Mouse (Mus musculus) CH12.LX (cell line): ENCODE data around the gene Gm7879. TPM values are rescaled to one million over a fixed set of nuclear protein-coding genes. Genes with fewer than 3 reads are reported as not detected.

Source experiments
- DNase-seq: peaks from one replicate; pipeline ENCODE4 v3.0.0-alpha.2; 2013; ENCODE audit errors: extremely low read depth
- H3K27ac ChIP-seq: 2 replicates; pipeline ENCODE4 v1.5.1; 2012; ENCODE audit warnings: low read depth, mild to moderate bottlenecking, control low read depth, moderate library complexity; ENCODE audit not compliant: insufficient read depth
- H3K27me3 ChIP-seq: replicated peaks from 2 replicates; pipeline ENCODE3; 2012; ENCODE audit warnings: inconsistent platforms
- H3K36me3 ChIP-seq, 2 experiments: replicated peaks in 1 of 2; 2 replicates each; pipeline versions ENCODE3 to v1.6.1; 2012; ENCODE audit warnings: inconsistent platforms in 1 of 2, low read length in 1 of 2, mild to moderate bottlenecking in 1 of 2, mixed read lengths in 1 of 2, moderate library complexity in 1 of 2; ENCODE audit not compliant: control insufficient read depth in 1 of 2, insufficient read depth in 1 of 2
- H3K4me1 ChIP-seq, 2 experiments: 2 replicates each; pipeline ENCODE4 v1.6.1; 2012; ENCODE audit warnings: inconsistent platforms in 1 of 2, moderate library complexity in 1 of 2; ENCODE audit not compliant: insufficient read depth in 2 of 2, control insufficient read depth in 1 of 2
- H3K4me2 ChIP-seq: 2 replicates; pipeline ENCODE4 v1.6.1; 2012; ENCODE audit warnings: low read depth, mild to moderate bottlenecking, control low read depth; ENCODE audit not compliant: poor library complexity, insufficient read depth, severe bottlenecking
- H3K4me3 ChIP-seq, 3 experiments: fragments of 150-350 bp in 1 of 3; sonication (generic) in 1 of 3; replicated peaks in 1 of 3; 2 replicates each; pipeline versions ENCODE3 to v1.5.1; 2011 to 2012; ENCODE audit warnings: low read depth in 2 of 3, low read length in 2 of 3, mild to moderate bottlenecking in 2 of 3, moderate library complexity in 2 of 3, control low read depth in 1 of 3, improper control_type of control experiment in 1 of 3, inconsistent platforms in 1 of 3, mixed read lengths in 1 of 3; ENCODE audit not compliant: poor library complexity in 1 of 3
- H3K79me2 ChIP-seq: replicated peaks from 2 replicates; pipeline ENCODE4 v1.6.1; 2012; ENCODE audit warnings: mild to moderate bottlenecking, moderate library complexity; ENCODE audit not compliant: control insufficient read depth, poor library complexity, insufficient read depth, severe bottlenecking; ENCODE audit errors: extremely low read depth
- H3K9ac ChIP-seq: 2 replicates; pipeline ENCODE4 v1.6.1; 2012; ENCODE audit warnings: low read depth, mild to moderate bottlenecking, control low read depth, moderate library complexity; ENCODE audit not compliant: insufficient read depth
- H3K9me3 ChIP-seq: replicated peaks from 2 replicates; pipeline ENCODE3; 2012; ENCODE audit warnings: low read length, inconsistent platforms, mixed read lengths
- CHD1 ChIP-seq: IDR thresholded peaks from 2 replicates; pipeline ENCODE4 v1.6.1; 2012; ENCODE audit warnings: low read depth, low read length, improper control_type of control experiment, inconsistent platforms
- CHD2 ChIP-seq: IDR thresholded peaks from 2 replicates; pipeline ENCODE4 v1.6.1; 2011; ENCODE audit warnings: low read length, improper control_type of control experiment
- CTCF ChIP-seq, 2 experiments: IDR thresholded peaks in 1 of 2; conservative IDR thresholded peaks in 1 of 2; 2 replicates each; pipeline ENCODE4 v1.5.1; 2011 to 2012; ENCODE audit warnings: low read depth in 2 of 2, low read length in 2 of 2, improper control_type of control experiment in 1 of 2, inconsistent platforms in 1 of 2, mild to moderate bottlenecking in 1 of 2, moderate library complexity in 1 of 2
- E2F4 ChIP-seq: IDR thresholded peaks from 2 replicates; pipeline ENCODE4 v1.6.1; 2011; ENCODE audit warnings: low read depth, low read length, improper control_type of control experiment; ENCODE audit not compliant: insufficient replicate concordance
- ELF1 ChIP-seq: IDR thresholded peaks from 2 replicates; pipeline ENCODE4 v1.6.1; 2014; ENCODE audit warnings: low read depth, mild to moderate bottlenecking, inconsistent platforms, low read length, improper control_type of control experiment
- EP300 ChIP-seq: IDR thresholded peaks from 2 replicates; pipeline ENCODE4 v1.6.1; 2011; ENCODE audit warnings: low read length, improper control_type of control experiment
- ETS1 ChIP-seq: conservative IDR thresholded peaks from 2 replicates; pipeline ENCODE4 v1.6.1; 2012; ENCODE audit warnings: low read depth, mild to moderate bottlenecking, inconsistent platforms, low read length, improper control_type of control experiment, moderate library complexity
- GABPA ChIP-seq: IDR thresholded peaks from 2 replicates; pipeline ENCODE4 v1.6.1; 2012; ENCODE audit warnings: low read depth, low read length, improper control_type of control experiment, inconsistent platforms; ENCODE audit not compliant: insufficient replicate concordance
- HCFC1 ChIP-seq: IDR thresholded peaks from 2 replicates; pipeline ENCODE4 v1.6.1; 2012; ENCODE audit warnings: low read depth, mild to moderate bottlenecking, inconsistent platforms, low read length, improper control_type of control experiment
- IRF4 ChIP-seq: IDR thresholded peaks from 2 replicates; pipeline ENCODE4 v1.6.1; 2014; ENCODE audit warnings: low read depth, mild to moderate bottlenecking, inconsistent platforms, low read length, improper control_type of control experiment
- JUN ChIP-seq: IDR thresholded peaks from 2 replicates; pipeline ENCODE4 v1.6.1; 2011; ENCODE audit warnings: low read depth, mild to moderate bottlenecking, low read length, improper control_type of control experiment, moderate library complexity; ENCODE audit not compliant: insufficient read depth
- JUND ChIP-seq: conservative IDR thresholded peaks from 2 replicates; pipeline ENCODE4 v1.6.1; 2011; ENCODE audit warnings: low read depth, low read length, improper control_type of control experiment
- KAT2A ChIP-seq: IDR thresholded peaks from 2 replicates; pipeline ENCODE4 v1.6.1; 2012; ENCODE audit warnings: low read length, improper control_type of control experiment, inconsistent platforms; ENCODE audit not compliant: insufficient replicate concordance
- MAFK ChIP-seq: IDR thresholded peaks from 2 replicates; pipeline ENCODE4 v1.6.1; 2011; ENCODE audit warnings: low read length, improper control_type of control experiment; ENCODE audit not compliant: insufficient replicate concordance
- MAX ChIP-seq: IDR thresholded peaks from 2 replicates; pipeline ENCODE4 v1.6.1; 2011; ENCODE audit warnings: low read length, improper control_type of control experiment
- MAZ ChIP-seq: IDR thresholded peaks from 2 replicates; pipeline ENCODE4 v1.6.1; 2012; ENCODE audit warnings: low read depth, mild to moderate bottlenecking, inconsistent platforms, low read length, improper control_type of control experiment, moderate library complexity
- MEF2A ChIP-seq: IDR thresholded peaks from 2 replicates; pipeline ENCODE4 v1.6.1; 2014; ENCODE audit warnings: low read depth, mild to moderate bottlenecking, inconsistent platforms, low read length, improper control_type of control experiment, borderline replicate concordance
- NELFE ChIP-seq: IDR thresholded peaks from 2 replicates; pipeline ENCODE4 v1.6.1; 2011; ENCODE audit warnings: low read depth, low read length, improper control_type of control experiment
- NRF1 ChIP-seq: IDR thresholded peaks from 2 replicates; pipeline ENCODE4 v1.6.1; 2014; ENCODE audit warnings: low read depth, mild to moderate bottlenecking, inconsistent platforms, low read length, improper control_type of control experiment, moderate library complexity
- POLR2A ChIP-seq: IDR thresholded peaks from 2 replicates; pipeline ENCODE4 v1.6.1; 2011; ENCODE audit warnings: low read depth, mild to moderate bottlenecking, improper control_type of control experiment, low read length
- POLR2AphosphoS2 ChIP-seq: IDR thresholded peaks from 2 replicates; pipeline ENCODE4 v1.6.1; 2011; ENCODE audit warnings: low read depth, low read length, improper control_type of control experiment
- RAD21 ChIP-seq: IDR thresholded peaks from 2 replicates; pipeline ENCODE4 v1.6.1; 2011; ENCODE audit warnings: low read depth, mild to moderate bottlenecking, low read length, improper control_type of control experiment, moderate library complexity
- RCOR1 ChIP-seq: conservative IDR thresholded peaks from 2 replicates; pipeline ENCODE4 v1.6.1; 2012; ENCODE audit warnings: low read depth, mild to moderate bottlenecking, inconsistent platforms, low read length, improper control_type of control experiment
- SIN3A ChIP-seq: IDR thresholded peaks from 2 replicates; pipeline ENCODE4 v1.6.1; 2012; ENCODE audit warnings: low read length, improper control_type of control experiment, inconsistent platforms
- SMC3 ChIP-seq: IDR thresholded peaks from 2 replicates; pipeline ENCODE4 v1.6.1; 2011; ENCODE audit warnings: low read depth, low read length, improper control_type of control experiment
- TBP ChIP-seq: conservative IDR thresholded peaks from 2 replicates; pipeline ENCODE4 v1.6.1; 2011; ENCODE audit warnings: low read depth, low read length, improper control_type of control experiment
- TCF12 ChIP-seq: IDR thresholded peaks from 2 replicates; pipeline ENCODE4 v1.6.1; 2014; ENCODE audit warnings: low read depth, mild to moderate bottlenecking, inconsistent platforms, low read length, improper control_type of control experiment
- UBTF ChIP-seq: IDR thresholded peaks from 2 replicates; pipeline ENCODE4 v1.6.1; 2012; ENCODE audit warnings: low read depth, mild to moderate bottlenecking, inconsistent platforms, low read length, improper control_type of control experiment, moderate library complexity
- USF1 ChIP-seq: IDR thresholded peaks from 2 replicates; pipeline ENCODE4 v1.6.1; 2014; ENCODE audit warnings: low read depth, mild to moderate bottlenecking, inconsistent platforms, low read length, improper control_type of control experiment
- ZKSCAN1 ChIP-seq: IDR thresholded peaks from 2 replicates; pipeline ENCODE4 v1.6.1; 2012; ENCODE audit warnings: low read depth, inconsistent platforms, low read length, improper control_type of control experiment, borderline replicate concordance
- ZMIZ1 ChIP-seq: IDR thresholded peaks from 2 replicates; pipeline ENCODE4 v1.6.1; 2012; ENCODE audit warnings: low read depth, mild to moderate bottlenecking, inconsistent platforms, low read length, improper control_type of control experiment
- ZNF384 ChIP-seq: IDR thresholded peaks from 2 replicates; pipeline ENCODE4 v1.6.1; 2012; ENCODE audit warnings: low read depth, low read length, improper control_type of control experiment, inconsistent platforms
- dilution Hi-C: fragments of 300-500 bp; cut with MboI; formaldehyde crosslinking; loops from 2 replicates; pipeline ENCODE4 v1.14.3; 2020; ENCODE audit warnings: low sequenced_read_pairs; ENCODE audit not compliant: extremely low pct_unique_long_range_greater_than_20kb, extremely low pct_ligation_motif_present
- in situ Hi-C: fragments of 300-500 bp; cut with MboI; formaldehyde crosslinking; loops from 3 replicates; pipeline ENCODE4 v1.14.3; 2019; ENCODE audit warnings: low sequenced_read_pairs, low pct_ligation_motif_present, low pct_unique_long_range_greater_than_20kb, mixed read lengths
- polyA plus RNA-seq: library from polyadenylated mRNA; unstranded; fragments of >175 nt; gene quantifications from 2 replicates; pipeline ENCODE4 v1.2.1, GENCODE M21; 2012; ENCODE audit warnings: low read depth; ENCODE audit not compliant: insufficient read length
- total RNA-seq, 2 experiments: library from RNA; depleted of rRNA; stranded (reverse); fragments of 300-350 nt in 1 of 2; fragments of >200 nt in 1 of 2; gene quantifications; 2 replicates each; pipeline ENCODE4 v1.2.3; 2012 to 2014

Gm7879 gene
- total and polyA plus RNA-seq, 3 experiments, result 1.0 to 16.3 (median 1.4) TPM

- TF ChIP-seq CTCF (conservative IDR thresholded peaks at IDR 0.05 in 1 of 2, IDR thresholded peaks at IDR 0.05 in 1 of 2; ENCODE audit: low read depth in 2 of 2, low read length in 2 of 2) (no peak), CHD1 (no peak), MAZ (no peak), ETS1 (no peak), ZNF384 (no peak), HCFC1 (no peak), RAD21 (no peak), ZKSCAN1 (no peak), TBP (no peak), NRF1 (no peak), RCOR1 (no peak), JUND (no peak), GABPA (no peak), POLR2A (no peak), SMC3 (no peak), SIN3A (no peak), UBTF (no peak), USF1 (no peak), IRF4 (no peak), KAT2A (no peak)
- Histone ChIP-seq H3K4me3 (no peak overlapping the region), H3K9ac (no peak overlapping the region), H3K79me2 (no peaks in the 10 kb centered on the region), H3K27me3 (no peaks in the 10 kb centered on the region), H3K9me3 (peaks cover 2% of the 10 kb centered on the region), H3K4me1 (peaks cover 5 to 31% of the 10 kb centered on the region in 2 experiments), H3K27ac (no peak overlapping the region), H3K4me2 (no peak overlapping the region), H3K36me3 (no peaks in the 10 kb centered on the region)
- dilution Hi-C loops, result no loop called here
- no peak for DNase-seq
- in situ Hi-C loops, result no loop called here
Measured at GRCm38 (mm10) chr5:43872652-43873051, 40.3 kb upstream of the Gm7879 start.

- Histone ChIP-seq H3K36me3 (no peaks in the 10 kb centered on the region), H3K4me2 (0 out of 2 replicates have a peak overlapping the region, but pooled peaks have one; percentile 29), H3K27ac (no peak overlapping the region), H3K4me3 (no peak overlapping the region), H3K4me1 (peaks cover 9 to 63% of the 10 kb centered on the region in 2 experiments), H3K27me3 (no peaks in the 10 kb centered on the region), H3K9me3 (no peaks in the 10 kb centered on the region), H3K79me2 (no peaks in the 10 kb centered on the region; the same call in 1 of the 2 replicates), H3K9ac (no peak overlapping the region)
- peak; percentile 41 for DNase-seq
- dilution Hi-C loops (no loop called here), in situ Hi-C loops (loop anchor here (25.0 kb wide), 1 partner anchor 355 kb away; the partner anchor contains the start of gene Tapt1)
- TF ChIP-seq GABPA (no peak), CHD2 (no peak), SMC3 (no peak), ZKSCAN1 (no peak), MAX (peak; percentile 52; the same call in 1 of the 2 replicates), POLR2AphosphoS2 (no peak), ELF1 (no peak), SIN3A (no peak), ZMIZ1 (no peak), MEF2A (peak; percentile 57; the same call in 1 of the 2 replicates), EP300 (peak; percentile 90), CTCF (conservative IDR thresholded peaks at IDR 0.05 in 1 of 2, IDR thresholded peaks at IDR 0.05 in 1 of 2; ENCODE audit: low read depth in 2 of 2, low read length in 2 of 2) (no peak), JUN (no peak), NELFE (no peak), CHD1 (no peak), NRF1 (no peak), MAFK (no peak), E2F4 (no peak), TCF12 (0 out of 2 replicates have a peak, but pooled peaks have one; percentile 18), IRF4 (peak; percentile 87), TBP (no peak), KAT2A (no peak), POLR2A (no peak)
Measured at GRCm38 (mm10) chr5:43882034-43882433, 30.9 kb upstream of the Gm7879 start.
